Mouse (Mus musculus) MEL (cell line): Measurements from ENCODE around the gene Cyp2e1. TPM values are rescaled to one million over a fixed set of nuclear protein-coding genes. Genes with fewer than 3 reads are reported as not detected.

Experiments
- DNase-seq: peaks from one replicate; pipeline ENCODE4 v3.0.0; 2011; ENCODE audit warnings: low read depth, low spot score
- H3K27ac ChIP-seq: 2 replicates; pipeline ENCODE4 v1.5.1; 2012; ENCODE audit warnings: low read depth, mild to moderate bottlenecking, control low read depth, low read length, moderate library complexity; ENCODE audit not compliant: control insufficient read depth
- H3K27me3 ChIP-seq, 2 experiments: fragments of 150-350 bp in 1 of 2; sonication (generic) in 1 of 2; 2 replicates each; pipeline ENCODE4 v1.6.1; 2012; ENCODE audit warnings: low read length in 2 of 2, mild to moderate bottlenecking in 2 of 2, improper control_type of control experiment in 1 of 2, moderate library complexity in 1 of 2; ENCODE audit not compliant: insufficient read depth in 2 of 2, control insufficient read depth in 1 of 2
- H3K36me3 ChIP-seq, 2 experiments: 2 replicates each; pipeline ENCODE4 v1.6.1; 2012 to 2014; ENCODE audit warnings: low read length in 2 of 2, improper control_type of control experiment in 1 of 2, inconsistent platforms in 1 of 2, mild to moderate bottlenecking in 1 of 2; ENCODE audit not compliant: insufficient read depth in 2 of 2, control insufficient read depth in 1 of 2
- H3K4me1 ChIP-seq, 2 experiments: fragments of 150-350 bp in 1 of 2; sonication (generic) in 1 of 2; 2 replicates each; pipeline ENCODE4 v1.6.1; 2012; ENCODE audit warnings: low read length in 2 of 2, improper control_type of control experiment in 1 of 2, mild to moderate bottlenecking in 1 of 2; ENCODE audit not compliant: insufficient read depth in 2 of 2, control insufficient read depth in 1 of 2
- H3K4me3 ChIP-seq, 2 experiments: fragments of 150-350 bp in 1 of 2; sonication (generic) in 1 of 2; 2 replicates each; pipeline ENCODE4 v1.5.1; 2012; ENCODE audit warnings: low read depth in 2 of 2, low read length in 2 of 2, mild to moderate bottlenecking in 2 of 2, moderate library complexity in 2 of 2, control low read depth in 1 of 2, improper control_type of control experiment in 1 of 2; ENCODE audit not compliant: control insufficient read depth in 1 of 2, insufficient read depth in 1 of 2
- H3K79me2 ChIP-seq: 2 replicates; pipeline ENCODE4 v1.6.1; 2012; ENCODE audit warnings: mild to moderate bottlenecking, low read length, moderate library complexity; ENCODE audit not compliant: control insufficient read depth, poor library complexity, insufficient read depth
- H3K9ac ChIP-seq: 2 replicates; pipeline ENCODE4 v1.6.1; 2012; ENCODE audit warnings: low read depth, mild to moderate bottlenecking, control low read depth, low read length, moderate library complexity; ENCODE audit not compliant: control insufficient read depth, poor library complexity, severe bottlenecking
- H3K9me3 ChIP-seq: fragments of 150-350 bp; sonication (generic); replicated peaks from 2 replicates; pipeline ENCODE4 v1.6.1; 2012; ENCODE audit warnings: mild to moderate bottlenecking, low read length, improper control_type of control experiment, moderate library complexity; ENCODE audit not compliant: insufficient read depth
- CHD1 ChIP-seq: IDR thresholded peaks from 2 replicates; pipeline ENCODE4 v1.6.1; 2012; ENCODE audit warnings: low read depth, mild to moderate bottlenecking, inconsistent platforms, low read length, improper control_type of control experiment
- CTCF ChIP-seq, 3 experiments: IDR thresholded peaks in 2 of 3; conservative IDR thresholded peaks in 1 of 3; 2 replicates each; pipeline ENCODE4 v1.5.1; 2011 to 2012; ENCODE audit warnings: low read length in 3 of 3, low read depth in 2 of 3, mild to moderate bottlenecking in 2 of 3, improper control_type of control experiment in 1 of 3, inconsistent platforms in 1 of 3, mixed read lengths in 1 of 3, moderate library complexity in 1 of 3; ENCODE audit not compliant: control insufficient read depth in 1 of 3, insufficient read depth in 1 of 3, poor library complexity in 1 of 3, severe bottlenecking in 1 of 3
- E2F4 ChIP-seq: IDR thresholded peaks from 2 replicates; pipeline ENCODE4 v1.6.1; 2011; ENCODE audit warnings: low read depth, low read length, improper control_type of control experiment, borderline replicate concordance
- EP300 ChIP-seq, 2 experiments: IDR thresholded peaks; 2 replicates each; pipeline ENCODE4 v1.6.1; 2011; ENCODE audit warnings: improper control_type of control experiment in 2 of 2, low read length in 2 of 2, low read depth in 1 of 2, mild to moderate bottlenecking in 1 of 2
- GABPA ChIP-seq: IDR thresholded peaks from 2 replicates; pipeline ENCODE4 v1.6.1; 2012; ENCODE audit warnings: low read depth, mild to moderate bottlenecking, inconsistent platforms, low read length, improper control_type of control experiment, moderate library complexity
- KAT2A ChIP-seq: conservative IDR thresholded peaks from 2 replicates; pipeline ENCODE4 v1.6.1; 2012; ENCODE audit warnings: low read depth, low read length, improper control_type of control experiment, inconsistent platforms
- MAFK ChIP-seq: IDR thresholded peaks from 2 replicates; pipeline ENCODE4 v1.6.1; 2011; ENCODE audit warnings: low read depth, mild to moderate bottlenecking, low read length, improper control_type of control experiment, borderline replicate concordance
- MAZ ChIP-seq: IDR thresholded peaks from 2 replicates; pipeline ENCODE4 v1.6.1; 2012; ENCODE audit warnings: low read depth, mild to moderate bottlenecking, inconsistent platforms, low read length, improper control_type of control experiment
- MXI1 ChIP-seq: IDR thresholded peaks from 2 replicates; pipeline ENCODE4 v1.6.1; 2011; ENCODE audit warnings: mild to moderate bottlenecking, low read depth, low read length, improper control_type of control experiment
- NELFE ChIP-seq: IDR thresholded peaks from 2 replicates; pipeline ENCODE4 v1.6.1; 2011; ENCODE audit warnings: low read depth, low read length, improper control_type of control experiment
- POLR2AphosphoS5 ChIP-seq: IDR thresholded peaks from 2 replicates; pipeline ENCODE4 v1.6.1; 2012; ENCODE audit warnings: low read depth, borderline replicate concordance, mild to moderate bottlenecking, inconsistent platforms, low read length, moderate library complexity, mixed read lengths
- RAD21 ChIP-seq: IDR thresholded peaks from 2 replicates; pipeline ENCODE4 v1.6.1; 2011; ENCODE audit warnings: mild to moderate bottlenecking, low read depth, low read length, improper control_type of control experiment
- SMC3 ChIP-seq: IDR thresholded peaks from 2 replicates; pipeline ENCODE4 v1.6.1; 2011; ENCODE audit warnings: low read depth, low read length, improper control_type of control experiment
- USF2 ChIP-seq, 2 experiments: IDR thresholded peaks; 2 replicates each; pipeline ENCODE4 v1.6.1; 2011 to 2012; ENCODE audit warnings: improper control_type of control experiment in 2 of 2, low read length in 2 of 2, borderline replicate concordance in 1 of 2, inconsistent platforms in 1 of 2, low read depth in 1 of 2, mild to moderate bottlenecking in 1 of 2; ENCODE audit not compliant: insufficient read depth in 1 of 2
- ZNF384 ChIP-seq: IDR thresholded peaks from 2 replicates; pipeline ENCODE4 v1.6.1; 2012; ENCODE audit warnings: low read depth, mild to moderate bottlenecking, inconsistent platforms, low read length, improper control_type of control experiment
- polyA plus RNA-seq, 2 experiments: library from polyadenylated mRNA; stranded (reverse) in 1 of 2; unstranded in 1 of 2; fragments of >175 nt in 1 of 2; fragments of >200 nt in 1 of 2; gene quantifications; 2 replicates each; pipeline versions ENCODE4 v1.2.1 to v1.2.4; 2012; ENCODE audit warnings: low replicate concordance in 2 of 2, low read depth in 1 of 2; ENCODE audit not compliant: insufficient read length in 2 of 2, insufficient read depth in 1 of 2, missing spikeins in 1 of 2
- total RNA-seq: library from RNA; depleted of rRNA; stranded (reverse); fragments of 300-350 nt; gene quantifications from 2 replicates; pipeline ENCODE4 v1.2.3, GENCODE M21; 2012

Gene Cyp2e1
- total and polyA plus RNA-seq, 3 experiments, result not detected

DNA sequence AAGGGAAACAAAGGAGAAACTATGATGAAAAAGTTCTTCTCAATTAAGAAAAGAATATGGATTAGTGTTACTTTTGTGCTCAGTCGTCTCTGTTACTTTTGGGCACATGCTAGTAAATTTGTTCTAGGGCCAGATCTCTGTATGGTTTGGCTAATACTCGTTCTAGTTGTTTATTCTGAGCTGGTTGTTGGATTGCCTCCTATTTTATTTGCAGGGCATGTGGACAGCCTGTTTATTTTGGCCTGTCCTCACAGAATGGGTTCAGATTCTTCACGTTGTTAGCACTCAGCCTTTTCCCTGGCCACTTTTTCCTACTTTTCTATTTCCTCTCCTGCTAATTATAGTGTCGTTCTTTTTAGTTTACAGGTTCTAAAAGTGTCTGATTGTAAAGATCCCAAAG lies 30.0 kb downstream of the Cyp2e1 start:
- no peak overlapping the region for H3K27ac ChIP-seq
- no peak overlapping the region for H3K4me3 ChIP-seq
- no peaks in the 10 kb centered on the region for H3K4me1 ChIP-seq
- no peaks in the 10 kb centered on the region for H3K9me3 ChIP-seq
- H3K36me3 ChIP-seq, result no peaks in the 10 kb centered on the region
- H3K9ac ChIP-seq, result no peak overlapping the region
- no peaks in the 10 kb centered on the region for H3K79me2 ChIP-seq
- DNase-seq, result no peak
- no peak for TF ChIP-seq E2F4
- TF ChIP-seq MXI1, result no peak
- no peak for TF ChIP-seq GABPA
- no peak for TF ChIP-seq KAT2A
- TF ChIP-seq ZNF384, result no peak
- TF ChIP-seq MAZ, result no peak
- TF ChIP-seq CTCF (IDR thresholded peaks at IDR 0.05 in 2 of 3, conservative IDR thresholded peaks at IDR 0.05 in 1 of 3; ENCODE audit: control insufficient read depth in 1 of 3, insufficient read depth in 1 of 3, low read depth in 2 of 3, low read length in 3 of 3, poor library complexity in 1 of 3, severe bottlenecking in 1 of 3), result no peak
- TF ChIP-seq EP300 (IDR thresholded peaks at IDR 0.05; ENCODE audit: low read depth in 1 of 2, low read length in 2 of 2), result no peak
- TF ChIP-seq POLR2AphosphoS5, result no peak
- TF ChIP-seq MAFK, result no peak
- no peak for TF ChIP-seq SMC3
- no peak for TF ChIP-seq USF2 (IDR thresholded peaks at IDR 0.05; ENCODE audit: borderline replicate concordance in 1 of 2, insufficient read depth in 1 of 2, low read depth in 1 of 2, low read length in 2 of 2)
- no peak for TF ChIP-seq CHD1
- TF ChIP-seq NELFE, result no peak
- peaks cover 3 to 8% of the 10 kb centered on the region in 2 experiments for H3K27me3 ChIP-seq

DNA sequence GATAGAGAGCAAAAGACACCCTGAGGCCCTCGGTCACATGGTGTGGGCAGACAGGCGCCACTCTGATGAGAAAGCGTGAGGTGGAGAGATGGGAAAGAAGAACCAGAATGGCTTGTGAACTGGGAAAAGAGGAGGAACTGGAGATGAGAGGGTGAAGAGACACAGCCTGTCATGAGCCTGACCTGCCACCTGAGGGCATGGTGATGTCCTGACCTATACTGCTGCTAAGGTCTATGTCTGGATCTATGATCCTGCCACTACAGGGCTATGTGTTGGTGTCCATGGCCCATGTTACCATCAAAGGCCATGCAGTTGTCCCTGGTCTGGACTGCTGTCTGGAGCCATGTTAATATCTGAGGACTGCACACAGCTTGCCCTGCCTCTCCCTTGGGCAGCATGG lies 34.1 kb downstream of the Cyp2e1 start:
- Histone ChIP-seq H3K4me1 (no peaks in the 10 kb centered on the region), H3K27me3 (peaks cover 3 to 7% of the 10 kb centered on the region in 2 experiments), H3K4me3 (no peak overlapping the region), H3K79me2 (no peaks in the 10 kb centered on the region), H3K27ac (no peak overlapping the region), H3K9me3 (no peaks in the 10 kb centered on the region), H3K9ac (no peak overlapping the region), H3K36me3 (no peaks in the 10 kb centered on the region)
- no peak for TF ChIP-seq KAT2A
- no peak for TF ChIP-seq RAD21
- peak; percentile 6; the same call in 1 of the 2 replicates for TF ChIP-seq SMC3
- TF ChIP-seq CTCF (IDR thresholded peaks at IDR 0.05 in 2 of 3, conservative IDR thresholded peaks at IDR 0.05 in 1 of 3; ENCODE audit: control insufficient read depth in 1 of 3, insufficient read depth in 1 of 3, low read depth in 2 of 3, low read length in 3 of 3, poor library complexity in 1 of 3, severe bottlenecking in 1 of 3), result peak in 2 of 3 experiments; percentile 2 to 8; a peak in 1 of 6 replicates
- TF ChIP-seq EP300 (IDR thresholded peaks at IDR 0.05; ENCODE audit: low read depth in 1 of 2, low read length in 2 of 2), result no peak
- no peak for DNase-seq
